Mouse (Mus musculus): ENCODE results near the gene Slc39a5.

GRCm38 (mm10) chr10:128372142-128372541 lies 28.9 kb downstream of the Slc39a5 start:
- TF ChIP-seq CTCF (IDR thresholded peaks at IDR 0.05; ENCODE audit: extremely low read depth, insufficient read length, insufficient replicate concordance, low read depth, low read length): peak; percentile 33; the same call in 1 of the 2 replicates
- no peak for TF ChIP-seq POLR2A (IDR thresholded peaks at IDR 0.05; ENCODE audit: low read depth, low read length)
